Mouse (Mus musculus) midbrain, embryonic 13.5 days (tissue): Measurements from ENCODE around the gene Ntn4. TPM values are rescaled to one million over a fixed set of nuclear protein-coding genes. Genes with fewer than 3 reads are reported as not detected.

Source experiments
- ATAC-seq: fragments of 200-750 bp; cut with Nextera tagmentation; 2 replicates; pipeline ENCODE4 v1.8.0; 2017; ENCODE audit warnings: mild to moderate bottlenecking, moderate TSS enrichment, moderate library complexity
- H3K27ac ChIP-seq: fragments of 300-500 bp; sonication (generic); 2 replicates; pipeline ENCODE4 v1.5.1; 2015; ENCODE audit warnings: inconsistent platforms, mild to moderate bottlenecking, moderate library complexity
- H3K27me3 ChIP-seq: fragments of 300-500 bp; sonication (generic); 2 replicates; pipeline ENCODE4 v1.6.1; 2015; ENCODE audit warnings: mild to moderate bottlenecking, inconsistent platforms
- H3K36me3 ChIP-seq: fragments of 300-500 bp; sonication (generic); 2 replicates; pipeline ENCODE4 v1.6.1; 2015; ENCODE audit warnings: mild to moderate bottlenecking, inconsistent platforms
- H3K4me1 ChIP-seq: fragments of 300-500 bp; sonication (generic); replicated peaks from 2 replicates; pipeline ENCODE4 v1.6.1; 2015; ENCODE audit warnings: inconsistent platforms
- H3K4me2 ChIP-seq: fragments of 300-500 bp; sonication (generic); replicated peaks from 2 replicates; pipeline ENCODE4 v1.6.1; 2015; ENCODE audit warnings: moderate library complexity, mild to moderate bottlenecking, inconsistent platforms
- H3K4me3 ChIP-seq: fragments of 300-500 bp; sonication (generic); replicated peaks from 2 replicates; pipeline ENCODE4 v1.5.1; 2015; ENCODE audit warnings: mild to moderate bottlenecking, inconsistent platforms
- H3K9ac ChIP-seq: fragments of 300-500 bp; sonication (generic); replicated peaks from 2 replicates; pipeline ENCODE4 v1.6.1; 2015; ENCODE audit warnings: mild to moderate bottlenecking, inconsistent platforms
- H3K9me3 ChIP-seq: fragments of 300-500 bp; sonication (generic); 2 replicates; pipeline ENCODE4 v1.6.1; 2016; ENCODE audit warnings: mild to moderate bottlenecking, inconsistent platforms
- WGBS: fragments of 180-500 bp; shearing (Covaris S2); methylation state at CpG from one replicate; pipeline ENCODE4 v1.1.7; 2015; 5-methylcytosine and 5-hydroxymethylcytosine counted together
- polyA plus RNA-seq: library from polyadenylated mRNA; unstranded; fragments of >200 nt; fragmentation: Nextera tagmentation; extraction: Ambion mirVana; gene quantifications from 2 replicates; pipeline ENCODE4 v1.2.1, GENCODE M21; 2015

Gene Ntn4
- polyA plus RNA-seq, 1 experiment from 2014 or later = 2.0 TPM

GRCm38 (mm10) chr10:93644451-93644941 is 4.0 kb downstream of the Ntn4 start:
- 75% methylated on average over 12 of the region's 12 CpGs for WGBS
- H3K27me3 ChIP-seq = no peaks in the 10 kb centered on the region
- H3K9ac ChIP-seq = no peak overlapping the region
- H3K27ac ChIP-seq = no peak overlapping the region
- H3K4me3 ChIP-seq = no peak overlapping the region
- peaks cover 38% of the 10 kb centered on the region for H3K36me3 ChIP-seq
- H3K9me3 ChIP-seq = no peaks in the 10 kb centered on the region
- H3K4me2 ChIP-seq = no peak overlapping the region
- ATAC-seq = no peak
- H3K4me1 ChIP-seq = peaks cover 44% of the 10 kb centered on the region

GRCm38 (mm10) chr10:93647655-93648561 is 7.4 kb downstream of the Ntn4 start:
- Histone ChIP-seq H3K4me2 (no peak overlapping the region), H3K4me3 (no peak overlapping the region), H3K36me3 (peaks cover 46% of the 10 kb centered on the region), H3K27ac (no peak overlapping the region), H3K9me3 (no peaks in the 10 kb centered on the region), H3K9ac (no peak overlapping the region), H3K4me1 (peaks cover 29% of the 10 kb centered on the region), H3K27me3 (no peaks in the 10 kb centered on the region)
- 93% methylated on average over 10 of the region's 10 CpGs for WGBS
- no peak for ATAC-seq

GRCm38 (mm10) chr10:93648598-93649102 is 8.2 kb downstream of the Ntn4 start:
- peaks cover 22% of the 10 kb centered on the region for H3K4me1 ChIP-seq
- no peaks in the 10 kb centered on the region for H3K27me3 ChIP-seq
- H3K36me3 ChIP-seq = peaks cover 48% of the 10 kb centered on the region
- H3K27ac ChIP-seq = no peak overlapping the region
- no peaks in the 10 kb centered on the region for H3K9me3 ChIP-seq
- 88% methylated on average over 8 of the region's 8 CpGs for WGBS
- no peak overlapping the region for H3K4me3 ChIP-seq
- no peak overlapping the region for H3K9ac ChIP-seq
- ATAC-seq = no peak
- no peak overlapping the region for H3K4me2 ChIP-seq

GRCm38 (mm10) chr10:93649127-93649526 is 8.6 kb downstream of the Ntn4 start:
- peaks cover 50% of the 10 kb centered on the region for H3K36me3 ChIP-seq
- peaks cover 21% of the 10 kb centered on the region for H3K4me1 ChIP-seq
- WGBS = 81% methylated on average over 5 of the region's 5 CpGs
- H3K4me2 ChIP-seq = no peak overlapping the region
- no peak for ATAC-seq
- H3K27ac ChIP-seq = no peak overlapping the region
- no peak overlapping the region for H3K4me3 ChIP-seq
- H3K27me3 ChIP-seq = no peaks in the 10 kb centered on the region
- no peaks in the 10 kb centered on the region for H3K9me3 ChIP-seq
- H3K9ac ChIP-seq = no peak overlapping the region

GRCm38 (mm10) chr10:93649600-93649999 is 9.1 kb downstream of the Ntn4 start:
- H3K9me3 ChIP-seq = no peaks in the 10 kb centered on the region
- H3K27ac ChIP-seq = no peak overlapping the region
- WGBS = 87% methylated on average over 5 of the region's 5 CpGs
- H3K27me3 ChIP-seq = no peaks in the 10 kb centered on the region
- peaks cover 50% of the 10 kb centered on the region for H3K36me3 ChIP-seq
- no peak overlapping the region for H3K9ac ChIP-seq
- H3K4me2 ChIP-seq = no peak overlapping the region
- no peak overlapping the region for H3K4me3 ChIP-seq
- H3K4me1 ChIP-seq = peaks cover 16% of the 10 kb centered on the region
- no peak for ATAC-seq

GRCm38 (mm10) chr10:93653322-93653721 is 12.8 kb downstream of the Ntn4 start:
- no peak overlapping the region for H3K9ac ChIP-seq
- 81% methylated on average over 2 of the region's 2 CpGs for whole genome bisulfite sequencing
- H3K36me3 ChIP-seq = peaks cover 36% of the 10 kb centered on the region
- no peaks in the 10 kb centered on the region for H3K27me3 ChIP-seq
- no peak for ATAC-seq
- no peaks in the 10 kb centered on the region for H3K9me3 ChIP-seq
- H3K4me2 ChIP-seq = no peak overlapping the region
- peaks cover 5% of the 10 kb centered on the region for H3K4me1 ChIP-seq
- H3K4me3 ChIP-seq = no peak overlapping the region
- no peak overlapping the region for H3K27ac ChIP-seq

- 81% methylated on average over 15 of the region's 15 CpGs for WGBS
- Histone ChIP-seq H3K27ac (no peak overlapping the region), H3K36me3 (peaks cover 25% of the 10 kb centered on the region), H3K9ac (no peak overlapping the region), H3K4me2 (no peak overlapping the region), H3K4me3 (no peak overlapping the region), H3K27me3 (no peaks in the 10 kb centered on the region), H3K4me1 (no peaks in the 10 kb centered on the region), H3K9me3 (no peaks in the 10 kb centered on the region)
- ATAC-seq = no peak
Measured at GRCm38 (mm10) chr10:93655428-93655827, 14.9 kb downstream of the Ntn4 start.

GRCm38 (mm10) chr10:93659792-93660191 is 19.3 kb downstream of the Ntn4 start:
- ATAC-seq = no peak
- no peak overlapping the region for H3K27ac ChIP-seq
- H3K4me3 ChIP-seq = no peak overlapping the region
- H3K4me2 ChIP-seq = no peak overlapping the region
- H3K36me3 ChIP-seq = peaks cover 14% of the 10 kb centered on the region
- H3K27me3 ChIP-seq = no peaks in the 10 kb centered on the region
- H3K4me1 ChIP-seq = no peaks in the 10 kb centered on the region
- no peaks in the 10 kb centered on the region for H3K9me3 ChIP-seq
- H3K9ac ChIP-seq = no peak overlapping the region
- 86% methylated on average over 1 of the region's 1 CpGs for WGBS

GRCm38 (mm10) chr10:93661348-93661991 is 21.0 kb downstream of the Ntn4 start:
- Histone ChIP-seq H3K36me3 (0 out of 2 replicates have a peak, but pooled peaks cover 8% of the 10 kb centered on the region), H3K4me2 (no peak overlapping the region), H3K4me3 (no peak overlapping the region), H3K4me1 (no peaks in the 10 kb centered on the region), H3K27me3 (no peaks in the 10 kb centered on the region), H3K9ac (no peak overlapping the region), H3K9me3 (no peaks in the 10 kb centered on the region), H3K27ac (no peak overlapping the region)
- no peak for ATAC-seq
- WGBS = 76% methylated on average over 6 of the region's 6 CpGs

- Histone ChIP-seq H3K27ac (no peak overlapping the region), H3K4me2 (no peak overlapping the region), H3K4me3 (no peak overlapping the region), H3K9ac (no peak overlapping the region), H3K4me1 (no peaks in the 10 kb centered on the region), H3K9me3 (no peaks in the 10 kb centered on the region), H3K27me3 (no peaks in the 10 kb centered on the region), H3K36me3 (0 out of 2 replicates have a peak, but pooled peaks cover 8% of the 10 kb centered on the region)
- no peak for ATAC-seq
- WGBS = 73% methylated on average over 5 of the region's 5 CpGs
Measured at GRCm38 (mm10) chr10:93662018-93662417, 21.5 kb downstream of the Ntn4 start.

- Histone ChIP-seq H3K36me3 (no peaks in the 10 kb centered on the region), H3K4me2 (no peak overlapping the region), H3K9me3 (no peaks in the 10 kb centered on the region), H3K27me3 (no peaks in the 10 kb centered on the region), H3K9ac (no peak overlapping the region), H3K4me1 (no peaks in the 10 kb centered on the region), H3K4me3 (no peak overlapping the region), H3K27ac (no peak overlapping the region)
- 66% methylated on average over 2 of the region's 2 CpGs for WGBS
- no peak for ATAC-seq
Measured at GRCm38 (mm10) chr10:93666222-93666621, 25.7 kb downstream of the Ntn4 start.

- Histone ChIP-seq H3K27ac (no peak overlapping the region), H3K27me3 (no peaks in the 10 kb centered on the region), H3K36me3 (no peaks in the 10 kb centered on the region), H3K4me1 (no peaks in the 10 kb centered on the region), H3K9ac (no peak overlapping the region), H3K4me3 (no peak overlapping the region), H3K4me2 (no peak overlapping the region), H3K9me3 (no peaks in the 10 kb centered on the region)
- ATAC-seq = no peak
- 80% methylated on average over 3 of the region's 3 CpGs for WGBS
Measured at GRCm38 (mm10) chr10:93666996-93667395, 26.5 kb downstream of the Ntn4 start.
